Mouse (Mus musculus) right cerebral cortex, postnatal 25 days (tissue): ENCODE results near the gene Insyn1.

Experiments used
- DNase-seq: peaks from one replicate; pipeline ENCODE4 v3.0.0; 2022

Gene Insyn1

DNA sequence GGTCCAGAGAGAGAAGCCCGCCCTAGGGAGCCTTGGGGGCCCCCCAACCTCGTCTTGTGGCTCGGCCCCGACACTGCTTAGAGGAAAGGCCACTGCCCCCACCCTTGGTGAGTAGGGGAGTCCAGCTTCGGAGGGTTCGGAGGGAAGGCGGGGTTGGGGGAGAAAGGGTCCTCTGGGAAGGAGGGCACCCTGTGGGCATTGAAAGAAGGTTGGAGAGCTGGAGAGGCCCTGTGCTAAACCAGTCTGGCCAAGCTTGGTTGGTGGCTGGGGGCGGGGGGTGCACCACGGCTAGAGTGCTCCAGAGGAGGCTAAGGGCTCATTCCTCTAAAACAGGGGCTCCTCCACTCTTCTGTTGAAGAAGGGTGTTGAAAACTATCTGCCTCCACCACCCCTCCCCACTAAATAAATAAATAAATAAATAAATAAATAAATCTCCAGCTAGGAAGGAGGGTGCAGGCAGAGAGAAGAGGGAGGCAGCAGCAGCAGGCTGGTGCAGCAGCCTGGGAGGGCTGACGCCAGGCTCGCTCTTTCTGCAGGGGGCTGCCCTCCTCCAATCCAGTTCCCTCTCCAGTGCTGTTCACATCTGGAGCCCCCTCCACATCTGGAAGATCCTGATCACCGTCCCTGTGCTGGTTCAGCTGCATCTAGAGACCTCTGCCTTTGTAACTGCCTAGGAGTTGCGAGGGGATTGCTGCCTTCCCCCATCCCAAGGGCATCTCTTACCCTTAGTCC lies 896 bp downstream of the Insyn1 start:
- DNase-seq: no peak

DNA sequence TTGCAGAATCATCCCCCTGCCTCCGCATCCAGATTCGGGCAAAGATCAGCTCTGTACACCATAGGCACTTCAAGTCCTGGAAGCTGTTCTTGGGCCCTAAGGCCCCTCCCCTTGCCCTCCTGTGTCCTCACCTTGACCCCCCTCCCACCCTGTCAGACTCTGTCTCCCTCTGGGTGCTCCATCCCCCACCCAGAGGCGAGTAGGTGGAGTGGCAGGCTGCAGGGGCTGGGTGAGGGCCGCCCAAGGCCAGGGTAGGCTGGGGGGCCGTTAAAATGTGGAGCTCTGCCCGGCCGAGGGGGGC lies 1.4 kb downstream of the Insyn1 start:
- DNase-seq: no peak

DNA sequence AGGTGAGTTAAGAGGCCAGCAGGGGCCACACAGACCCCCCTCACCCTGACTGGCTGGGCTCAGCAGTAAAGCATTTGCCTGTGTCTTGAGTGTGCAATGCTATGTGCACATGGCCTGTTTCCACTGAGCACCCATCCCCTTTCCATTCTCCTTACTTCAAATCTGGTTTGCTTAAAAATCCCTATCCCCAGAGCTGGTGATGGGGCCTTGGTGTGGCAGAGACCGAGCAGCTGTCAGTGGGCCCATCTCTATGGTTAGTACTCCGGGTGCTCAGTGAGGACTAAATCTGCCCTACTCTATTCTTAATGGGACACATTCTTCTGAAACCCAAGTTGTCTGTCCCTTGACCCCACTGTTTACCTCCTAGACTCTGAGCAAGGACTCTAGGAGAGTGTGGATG lies 2.0 kb downstream of the Insyn1 start:
- DNase-seq: no peak

DNA sequence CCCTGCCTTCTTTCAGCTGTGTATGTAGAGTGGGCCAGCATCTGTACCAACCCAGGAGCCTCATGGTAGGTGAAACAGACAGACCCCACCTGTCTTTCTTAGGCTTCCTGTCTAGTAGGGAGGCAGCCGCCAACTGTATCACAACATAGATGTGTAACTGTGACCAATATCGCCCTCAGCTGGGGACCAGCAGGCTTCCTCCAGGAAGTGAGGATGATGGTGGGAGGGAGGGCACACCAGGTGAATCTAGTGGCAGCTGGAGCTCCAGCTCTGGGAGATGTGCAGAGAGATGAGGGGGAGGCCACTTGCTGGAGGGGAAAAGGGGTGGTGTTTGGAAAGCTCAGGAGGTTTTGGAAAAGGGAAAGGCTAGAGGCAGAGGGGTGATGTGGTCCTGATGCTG lies 6.6 kb downstream of the Insyn1 start:
- DNase-seq: no peak

DNA sequence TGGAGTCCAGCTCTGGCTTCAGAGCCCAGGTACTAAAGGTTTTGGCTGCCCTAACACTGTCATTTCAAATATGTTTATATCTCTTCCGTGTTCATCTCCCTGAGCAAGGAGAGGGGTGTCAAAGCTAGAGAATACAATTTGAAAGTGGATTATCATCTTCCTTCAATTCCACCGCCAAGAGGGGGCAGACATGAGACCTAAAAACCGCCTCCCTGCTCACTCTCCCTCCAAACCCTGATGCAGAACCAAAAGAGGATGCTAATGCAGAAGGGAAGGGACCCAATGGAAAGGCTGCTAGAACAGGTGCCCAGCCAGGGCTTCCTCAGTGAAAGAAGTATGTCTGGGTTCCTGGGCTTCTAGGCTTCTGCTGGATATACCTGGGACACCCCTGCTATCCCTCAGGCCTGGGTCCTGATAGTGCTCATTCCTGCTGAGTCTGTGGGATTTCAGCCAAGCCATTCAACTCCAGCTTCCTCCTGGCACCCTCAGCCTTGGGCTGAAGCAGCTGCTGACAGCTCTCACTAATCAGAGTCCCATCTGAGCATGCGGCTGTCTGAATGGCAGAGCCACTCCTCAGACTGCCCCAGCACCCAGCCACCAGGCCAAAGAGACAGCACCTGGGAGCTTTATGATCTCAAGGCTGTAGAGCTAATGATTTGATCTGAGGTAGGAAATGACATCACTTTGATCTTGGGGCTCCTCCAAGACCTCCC lies 8.2 kb downstream of the Insyn1 start:
- DNase-seq: no peak

DNA sequence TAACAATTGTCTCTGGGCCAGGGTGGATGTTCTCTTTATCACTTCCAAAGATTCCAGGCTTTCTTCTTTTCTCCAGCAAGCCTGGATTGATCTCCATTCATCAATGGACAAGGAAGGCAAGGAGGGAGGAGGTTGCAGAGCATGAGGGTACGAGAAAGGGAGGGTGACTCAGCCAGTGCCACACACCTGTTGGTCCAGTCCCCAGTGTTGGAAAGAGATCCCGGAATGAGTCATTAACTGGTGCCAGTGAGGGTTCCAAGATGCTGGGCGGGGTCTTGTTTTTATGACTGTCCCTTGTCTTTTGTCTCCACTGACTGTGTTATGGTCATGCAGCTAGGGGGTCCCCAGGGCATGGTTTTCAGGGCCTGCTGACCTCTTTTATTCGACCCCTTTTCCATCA lies 9.5 kb downstream of the Insyn1 start:
- DNase-seq: no peak

DNA sequence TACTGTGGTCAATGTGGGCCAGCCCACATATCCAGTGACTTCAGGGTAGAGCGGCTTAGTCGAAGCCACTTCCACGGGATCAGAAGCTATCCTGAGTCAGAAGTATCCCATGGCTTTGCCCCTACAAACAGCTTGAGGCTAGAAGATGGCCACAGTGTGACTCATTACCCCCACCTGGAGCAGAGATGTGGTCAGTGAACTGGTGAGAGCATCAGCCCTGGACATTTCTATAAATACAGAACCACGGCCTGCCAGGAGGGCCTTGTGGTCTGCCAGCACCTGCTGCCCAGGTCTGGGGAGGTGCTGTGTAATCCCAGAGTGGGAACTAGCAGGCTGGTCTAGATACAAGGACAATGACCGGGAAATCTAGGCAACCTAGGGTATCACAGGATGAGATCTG lies 12.5 kb downstream of the Insyn1 start:
- no peak for DNase-seq

DNA sequence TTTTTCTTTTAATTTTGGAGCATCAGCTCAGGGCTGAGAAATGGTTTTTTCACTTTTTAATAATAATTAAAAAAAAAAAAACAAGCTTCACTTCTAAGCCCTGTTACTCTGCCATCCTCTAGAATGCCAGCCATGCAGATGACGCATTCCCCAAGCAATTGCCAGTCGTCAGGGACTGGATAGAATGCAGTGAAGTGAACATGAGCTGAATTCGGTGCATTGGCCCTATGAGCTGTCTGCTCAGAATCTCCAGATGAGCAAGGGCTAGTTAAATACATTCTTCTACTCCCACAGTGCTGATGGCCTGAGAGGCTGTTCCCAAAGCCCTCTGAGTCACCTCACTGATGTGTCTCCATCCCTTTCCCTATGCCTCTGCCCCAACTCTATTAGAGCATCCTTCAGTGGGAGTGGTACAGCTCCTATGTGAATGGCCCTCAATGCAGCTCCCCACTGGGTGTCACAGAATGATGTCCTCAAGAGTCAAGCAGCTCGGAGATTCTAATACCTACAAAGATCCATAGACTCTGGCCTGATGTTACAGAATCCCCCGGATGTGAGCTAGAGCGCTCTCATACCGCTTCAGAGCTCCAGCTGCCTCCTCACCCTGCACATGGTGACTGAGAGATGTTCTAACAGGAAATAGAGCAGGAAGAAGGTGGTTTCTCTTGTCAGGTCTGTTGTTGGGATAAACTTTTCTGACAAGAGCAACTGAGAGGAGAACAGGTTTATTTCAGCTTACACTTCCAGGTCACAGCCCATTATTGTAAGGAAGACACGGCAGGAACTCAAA lies 19.0 kb downstream of the Insyn1 start:
- DNase-seq: no peak

DNA sequence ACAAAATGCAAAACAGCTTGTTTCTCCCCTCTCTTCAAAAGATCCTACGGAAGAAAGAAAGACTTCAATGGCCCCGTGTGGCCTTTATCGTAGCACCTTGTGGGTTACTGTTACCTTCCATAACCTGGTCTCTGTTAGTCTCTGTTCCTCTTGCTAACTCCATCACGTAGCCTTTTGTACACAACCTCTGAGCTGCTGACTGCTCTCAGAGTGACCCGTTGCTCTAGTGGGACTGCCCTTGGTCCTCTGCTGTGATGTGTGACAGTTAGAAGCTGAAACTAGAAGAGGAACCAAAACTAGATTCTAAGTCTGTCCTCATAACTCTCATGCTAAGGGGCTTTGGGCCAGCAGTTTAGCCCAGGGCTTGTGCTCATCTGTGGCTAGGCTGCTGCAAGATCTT lies 22.0 kb downstream of the Insyn1 start:
- no peak for DNase-seq

DNA sequence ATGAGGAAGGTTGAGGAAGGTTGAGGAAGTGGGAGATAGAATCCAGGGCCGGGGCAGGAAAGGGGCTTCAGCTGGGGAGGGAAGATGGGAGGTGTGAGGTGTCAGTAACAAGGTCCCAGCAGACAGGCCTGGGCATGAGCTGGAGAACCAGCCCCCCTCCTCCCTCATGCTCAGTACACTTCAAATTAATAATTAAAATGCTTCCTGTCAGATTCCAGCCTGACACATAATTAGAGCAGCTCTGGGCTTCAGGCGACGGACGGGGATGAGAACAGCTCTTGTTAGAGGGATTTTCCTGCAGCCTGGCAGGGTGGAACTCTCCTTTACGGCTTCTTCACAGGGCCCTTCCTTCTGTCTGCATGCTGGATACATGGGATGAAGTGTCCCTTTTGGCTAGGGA lies 25.3 kb downstream of the Insyn1 start:
- DNase-seq: no peak

DNA sequence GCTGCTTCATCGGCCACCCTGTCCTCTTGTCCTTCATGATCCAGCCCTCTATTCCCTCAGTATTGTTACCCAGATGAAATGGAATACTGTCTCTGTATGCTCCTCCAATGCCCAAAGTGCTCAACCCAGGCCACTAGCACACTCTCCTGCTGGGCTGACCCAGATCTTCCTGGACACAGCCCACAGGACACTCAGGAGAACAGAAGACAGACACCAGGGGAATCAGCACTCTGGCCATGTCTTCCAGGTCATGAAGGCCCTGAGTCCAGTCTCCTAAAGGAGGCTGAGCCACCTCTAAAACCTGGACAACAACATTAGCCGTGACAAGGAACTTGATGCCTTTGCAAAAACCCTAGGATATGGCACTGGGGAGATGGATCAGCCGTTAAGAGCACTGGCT lies 28.1 kb downstream of the Insyn1 start:
- DNase-seq: no peak

DNA sequence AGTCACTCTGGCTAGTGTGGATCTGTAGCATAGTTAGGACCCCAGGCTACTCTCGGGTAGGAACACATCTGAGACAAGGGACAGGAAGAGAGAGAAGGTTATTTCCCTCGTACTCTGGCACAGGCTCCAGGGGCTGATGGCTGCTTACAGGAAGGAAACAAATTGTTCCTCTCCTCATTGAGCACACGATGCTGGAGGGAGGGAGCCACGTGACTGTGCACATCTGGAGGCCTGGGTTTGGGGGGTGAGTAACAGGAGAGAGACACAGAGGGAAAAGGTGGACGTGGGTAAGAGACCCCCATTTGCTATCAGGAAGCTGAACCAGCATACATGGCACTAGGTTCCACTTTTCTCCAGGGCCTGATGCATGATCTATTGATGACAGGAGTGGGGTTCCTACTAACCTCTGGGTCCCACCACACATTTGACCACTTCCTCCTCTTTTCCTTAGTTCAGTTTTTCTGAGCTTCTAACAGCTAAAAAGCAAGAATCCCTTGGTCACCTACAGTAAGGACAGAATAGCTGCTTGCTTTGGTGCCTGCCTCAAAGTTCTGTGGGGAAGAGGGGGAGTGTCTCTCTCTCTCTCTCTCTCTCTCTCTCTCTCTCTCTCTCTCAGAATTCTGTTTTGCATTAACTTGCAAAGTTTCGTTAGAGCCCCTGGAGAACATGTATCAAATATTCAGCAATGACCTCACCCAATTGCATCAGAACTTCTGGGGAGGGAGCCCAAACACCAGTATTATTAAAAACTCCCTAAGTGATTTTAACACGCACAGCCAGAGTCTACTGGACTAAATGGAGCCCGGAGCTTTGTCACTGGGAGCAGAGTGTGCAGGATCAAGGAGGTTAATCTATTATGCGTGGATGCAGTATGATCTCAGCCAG lies 29.7 kb downstream of the Insyn1 start:
- DNase-seq: no peak

DNA sequence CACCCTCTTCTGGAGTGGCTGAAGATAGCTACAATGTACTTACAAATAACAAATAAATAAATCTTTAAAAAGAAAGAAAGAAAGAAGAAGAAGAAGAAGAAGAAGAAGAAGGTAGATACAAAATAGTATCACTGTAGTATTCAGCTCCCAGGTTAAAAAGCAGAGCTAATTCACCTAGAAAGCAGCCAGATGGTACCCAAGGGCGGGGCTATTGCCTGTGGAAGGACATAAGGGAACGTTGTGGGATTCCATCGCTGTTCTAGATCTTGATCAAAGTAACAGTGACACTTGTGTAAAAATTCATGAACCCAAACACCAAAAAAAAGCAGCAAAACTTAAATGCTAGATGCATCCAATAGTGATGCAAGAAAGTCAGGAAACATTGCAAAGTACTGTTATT lies 31.6 kb downstream of the Insyn1 start:
- no peak for DNase-seq

DNA sequence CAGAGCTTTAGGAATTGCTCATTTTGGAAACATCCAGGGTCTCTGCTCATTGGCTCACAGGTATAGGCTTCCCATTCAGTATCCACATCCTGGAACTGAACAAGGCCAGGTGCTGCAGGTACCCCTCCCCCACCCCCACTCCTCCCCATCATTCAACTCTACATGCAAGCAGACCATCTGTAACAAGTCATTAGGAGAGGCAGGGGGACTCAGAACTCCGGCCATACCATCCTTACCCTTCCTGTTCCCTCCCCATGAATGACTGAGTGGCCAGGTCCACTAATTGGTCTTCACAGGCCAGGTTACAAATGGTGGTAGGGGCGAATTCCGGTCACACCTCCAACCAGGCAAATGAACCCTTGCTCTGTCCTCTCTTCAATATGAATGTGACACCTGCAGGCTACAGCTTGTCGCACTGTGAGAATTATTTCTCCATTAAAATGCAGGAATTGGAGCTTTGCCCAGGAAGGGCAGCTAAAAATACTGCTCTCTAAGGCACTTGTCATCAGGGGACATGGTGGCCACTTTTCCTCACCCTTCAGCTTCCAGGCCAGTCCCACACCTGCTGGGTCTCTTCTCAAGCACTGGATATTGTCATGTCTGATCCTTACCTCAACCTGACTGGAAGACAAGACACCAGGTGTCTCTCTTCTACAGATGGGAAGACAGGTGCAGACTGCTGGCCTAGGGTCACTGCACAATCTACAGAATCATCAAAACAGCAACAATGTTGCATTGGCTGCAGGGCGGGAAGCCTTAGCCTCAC lies 32.6 kb downstream of the Insyn1 start:
- no peak for DNase-seq

DNA sequence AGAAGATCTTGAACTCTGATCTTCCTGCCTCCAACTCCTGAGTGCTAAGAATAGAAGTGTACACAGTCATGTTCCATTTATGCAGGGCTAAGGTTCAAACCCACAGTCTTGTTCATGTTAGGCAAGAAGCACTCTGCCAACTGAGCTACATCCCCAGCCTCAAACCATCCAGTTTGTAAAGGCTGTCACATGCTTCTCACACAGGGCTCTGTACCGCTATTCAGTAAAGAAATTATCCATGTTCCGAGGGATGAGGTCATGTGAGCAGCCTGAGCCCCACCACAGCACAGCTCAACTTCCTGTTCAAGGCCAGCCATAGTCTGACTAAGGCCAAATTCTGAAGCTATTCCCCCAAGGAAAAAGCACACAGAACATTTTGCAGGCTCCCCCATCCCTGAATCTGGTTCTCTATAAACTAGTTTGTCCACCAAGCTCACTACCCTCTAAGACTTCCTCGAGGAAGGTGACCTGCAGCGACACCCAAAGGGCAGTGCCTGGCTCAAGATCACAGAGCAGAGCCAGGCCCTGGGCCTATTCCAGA lies 33.5 kb downstream of the Insyn1 start:
- no peak for DNase-seq

DNA sequence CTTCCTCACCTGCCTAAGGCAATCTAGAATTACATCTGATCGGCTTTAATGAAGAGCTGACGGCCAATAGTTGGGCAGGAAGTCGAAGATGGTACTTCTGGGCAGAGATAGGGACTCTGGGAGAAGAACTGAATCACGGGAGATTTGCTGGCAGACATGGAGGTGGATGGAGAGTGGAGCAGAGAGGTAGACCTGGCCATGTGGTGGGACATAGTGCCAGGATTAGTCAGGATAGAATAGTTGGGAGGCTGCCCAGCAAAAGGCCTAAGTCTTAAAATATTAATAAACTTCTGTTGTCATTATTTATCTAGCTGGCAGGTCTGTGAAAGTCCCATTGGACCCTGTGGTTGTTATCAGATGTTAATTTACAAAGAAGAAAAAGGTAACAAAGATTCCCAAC lies 36.7 kb downstream of the Insyn1 start:
- no peak for DNase-seq

DNA sequence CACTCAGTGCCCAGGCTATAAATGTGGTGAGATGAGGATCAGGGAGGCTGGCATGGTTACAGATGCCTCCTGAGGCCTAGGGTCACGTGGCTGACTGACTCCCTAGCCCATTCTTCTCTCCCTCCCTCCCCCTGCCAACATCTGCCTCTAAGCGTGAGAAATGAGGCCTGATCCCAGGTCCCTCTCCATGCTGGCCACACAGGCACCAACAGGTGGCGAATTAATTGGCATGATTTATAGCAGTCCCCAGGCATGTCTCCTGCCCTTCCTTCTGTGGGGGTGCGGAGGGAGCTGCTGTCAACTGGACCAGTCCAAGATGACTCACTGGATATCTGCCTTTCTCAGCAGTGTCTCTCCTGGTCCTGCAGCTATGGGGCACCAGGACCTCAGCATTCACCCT lies 39.4 kb downstream of the Insyn1 start:
- no peak for DNase-seq

DNA sequence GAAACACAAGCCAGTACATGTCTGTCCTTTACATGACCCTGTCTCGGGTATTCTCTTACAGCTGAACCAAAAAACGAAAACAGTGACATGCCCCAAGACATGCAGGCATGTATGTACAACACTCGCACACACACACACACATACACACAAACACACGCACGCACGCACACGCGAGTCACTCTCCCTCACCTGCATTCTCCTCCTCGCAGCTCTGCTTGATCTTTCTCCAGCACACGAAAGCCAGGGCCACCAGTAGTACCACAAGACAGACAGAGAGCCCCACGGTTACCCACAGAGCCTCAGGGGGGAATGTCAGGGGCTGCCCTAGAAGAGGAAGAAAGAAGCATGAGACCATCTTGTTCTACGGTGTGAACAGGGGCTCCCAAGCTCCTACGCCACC lies 42.0 kb downstream of the Insyn1 start:
- DNase-seq: no peak

DNA sequence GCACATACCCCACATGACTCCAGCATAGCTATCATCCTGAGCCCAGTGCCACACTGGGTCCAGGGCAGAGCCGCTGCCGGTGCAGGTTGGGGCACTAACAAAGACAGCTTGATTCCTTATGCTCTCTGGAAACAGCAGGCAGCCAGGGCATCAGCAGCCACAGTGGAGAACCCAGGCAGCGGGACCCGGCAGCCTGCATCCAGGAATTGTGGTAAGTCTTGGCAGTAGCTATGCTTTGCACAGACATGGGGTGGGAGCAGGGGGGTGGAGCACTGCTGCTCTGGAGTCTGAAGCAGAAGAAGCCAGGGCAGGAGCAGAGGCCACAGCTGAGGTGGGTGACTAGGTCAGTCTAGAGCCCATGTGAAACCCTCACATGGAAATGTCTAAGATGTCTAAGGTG lies 43.8 kb downstream of the Insyn1 start:
- no peak for DNase-seq

DNA sequence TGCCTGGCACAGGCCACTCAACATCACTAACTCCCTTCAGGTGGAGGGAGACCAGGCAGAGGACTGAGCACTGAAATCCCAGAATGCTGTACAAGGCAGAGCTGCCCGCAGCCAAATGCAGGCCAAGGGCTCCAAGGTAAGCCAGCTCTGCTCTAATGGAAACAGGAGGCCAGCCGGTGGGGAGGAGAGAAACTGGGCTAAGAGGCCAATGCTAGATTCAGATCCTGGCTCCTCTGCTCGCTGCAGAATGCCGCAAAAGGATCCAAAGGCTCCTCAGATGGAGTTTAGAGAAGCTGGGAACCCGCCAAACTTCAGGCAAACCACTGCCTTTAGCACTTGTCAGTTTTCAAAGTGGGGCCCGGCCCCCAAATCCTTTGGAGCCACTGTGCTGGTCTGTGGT lies 44.9 kb downstream of the Insyn1 start:
- DNase-seq: no peak

DNA sequence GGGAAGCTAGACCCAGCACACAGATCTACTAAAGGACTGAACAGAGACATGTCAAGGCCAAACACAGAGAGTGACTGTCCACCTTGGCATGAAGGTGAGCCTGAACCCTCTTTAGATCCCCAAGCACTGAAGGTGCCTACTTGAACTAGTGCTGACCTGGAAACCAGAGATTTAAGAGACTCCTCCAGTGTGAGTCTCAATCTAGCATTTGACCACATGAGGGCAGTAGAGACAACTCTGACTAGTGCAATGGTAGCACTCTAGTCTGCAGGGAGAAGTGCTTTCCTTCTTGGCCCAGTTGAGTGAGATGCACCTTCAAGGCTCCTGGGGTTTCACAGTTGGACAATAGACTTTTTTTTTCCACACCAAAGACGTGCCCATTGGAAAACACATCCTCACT lies 46.4 kb downstream of the Insyn1 start:
- no peak for DNase-seq

DNA sequence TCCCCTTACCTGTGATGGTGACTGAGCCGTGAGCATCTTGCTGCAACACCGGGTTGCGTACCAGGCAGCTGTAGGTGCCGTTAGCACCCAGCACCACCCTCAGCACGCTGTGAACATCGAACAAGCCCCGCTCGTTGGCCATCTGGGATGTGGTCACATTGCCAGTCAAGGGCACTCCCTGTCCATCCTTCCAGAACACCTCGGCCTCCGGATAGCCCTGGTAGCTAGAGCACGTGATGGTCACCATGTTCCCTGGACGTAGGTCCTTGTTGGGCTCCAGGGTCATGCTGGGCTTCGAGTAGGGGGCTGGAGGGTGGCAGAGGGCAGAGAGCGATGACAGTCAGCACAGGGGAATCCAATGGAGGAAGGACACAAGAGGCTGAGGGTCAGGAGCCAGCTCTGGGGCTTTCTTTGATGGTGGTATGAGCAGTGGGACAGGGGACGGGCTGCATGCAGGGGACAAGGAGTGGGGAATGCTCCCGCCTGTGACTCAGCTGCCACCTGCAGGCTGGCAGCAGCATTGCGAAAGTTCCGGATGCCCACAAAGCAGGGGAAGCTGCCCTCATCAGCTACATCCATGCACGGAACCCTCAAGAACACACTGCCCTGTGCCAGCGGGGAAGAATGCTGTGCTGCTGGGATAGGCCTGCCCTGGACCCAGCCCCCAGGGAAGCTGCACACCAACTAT lies 47.2 kb downstream of the Insyn1 start:
- DNase-seq: no peak
